Mouse (Mus musculus) heart, postnatal 25 days (tissue): ENCODE data around the gene Rps17. TPM values are rescaled to one million over a fixed set of nuclear protein-coding genes. Genes with fewer than 3 reads are reported as not detected.

ENCODE experiments used
- DNase-seq: peaks from one replicate; pipeline ENCODE4 v3.0.0; 2022; ENCODE audit warnings: low spot score
- intact Hi-C: fragments of 180-260 bp; cut with DNase I; formaldehyde crosslinking; loops from one replicate; pipeline ENCODE4 v1.15.1; 2025
- total RNA-seq, 2 experiments: library from RNA; stranded (reverse); gene quantifications; 2 replicates each; pipeline ENCODE4 v1.2.3; 2021

Gene Rps17
- total RNA-seq, result 100 to 1,000 TPM; 798 to 858 TPM

GRCm38 (mm10) chr7:81344544-81345446 lies at the start of gene Rps17:
Gene Rps17, minus strand, starts transcription at chr7:81345254.
- intact Hi-C loops, result loop anchor here (5.0 to 10.0 kb wide), 5 partner anchors 178 to 480 kb away; partner anchors contain the start of genes Fsd2, Zfp592 and Zscan2
- DNase-seq, result peak; percentile 92

GRCm38 (mm10) chr7:81379363-81379762 lies 34.3 kb upstream of the Rps17 start:
- DNase-seq, result no peak
- intact Hi-C loops, result no loop called here

- intact Hi-C loops, result no loop called here
- DNase-seq, result no peak
Observed at GRCm38 (mm10) chr7:81372337-81372920, 27.4 kb upstream of the Rps17 start.

- intact Hi-C loops, result no loop called here
- no peak for DNase-seq
Observed at GRCm38 (mm10) chr7:81371811-81372210, 26.8 kb upstream of the Rps17 start.

- intact Hi-C loops, result no loop called here
- DNase-seq, result no peak
Observed at GRCm38 (mm10) chr7:81369724-81370123, 24.7 kb upstream of the Rps17 start.

- no peak for DNase-seq
- intact Hi-C loops, result no loop called here
Observed at GRCm38 (mm10) chr7:81367946-81368345, 22.9 kb upstream of the Rps17 start.

- intact Hi-C loops, result no loop called here
- DNase-seq, result no peak
Observed at GRCm38 (mm10) chr7:81356975-81357374, 11.9 kb upstream of the Rps17 start.

- intact Hi-C loops, result no loop called here
- no peak for DNase-seq
Observed at GRCm38 (mm10) chr7:81356360-81356759, 11.3 kb upstream of the Rps17 start.

- intact Hi-C loops, result no loop called here
- no peak for DNase-seq
Observed at GRCm38 (mm10) chr7:81355746-81356145, 10.7 kb upstream of the Rps17 start.

- no peak for DNase-seq
- intact Hi-C loops, result no loop called here
Observed at GRCm38 (mm10) chr7:81351826-81352225, 6.8 kb upstream of the Rps17 start.

- intact Hi-C loops, result loop anchor here (5.0 to 10.0 kb wide), 5 partner anchors 174 to 483 kb away; partner anchors contain the start of genes Fsd2, Zfp592 and Zscan2
- DNase-seq, result no peak
Observed at GRCm38 (mm10) chr7:81348206-81348605, 3.2 kb upstream of the Rps17 start.

- DNase-seq, result no peak
- intact Hi-C loops, result loop anchor here (5.0 to 10.0 kb wide), 5 partner anchors 177 to 481 kb away; partner anchors contain the start of genes Fsd2, Zfp592 and Zscan2
Observed at GRCm38 (mm10) chr7:81345447-81346170, 555 bp upstream of the Rps17 start.

GRCm38 (mm10) chr7:81343831-81344230 lies 1.2 kb downstream of the Rps17 start:
- intact Hi-C loops, result loop anchor here (10.0 kb wide), 4 partner anchors 221 to 479 kb away; partner anchors contain the start of genes Fsd2, Zfp592 and Zscan2
- no peak for DNase-seq

GRCm38 (mm10) chr7:81343316-81343715 lies 1.7 kb downstream of the Rps17 start:
- intact Hi-C loops, result loop anchor here (10.0 kb wide), 4 partner anchors 221 to 479 kb away; partner anchors contain the start of genes Fsd2, Zfp592 and Zscan2
- DNase-seq, result no peak

- intact Hi-C loops, result loop anchor here (10.0 kb wide), 4 partner anchors 222 to 478 kb away; partner anchors contain the start of genes Fsd2, Zfp592 and Zscan2
- DNase-seq, result no peak
Observed at GRCm38 (mm10) chr7:81342356-81343094, 2.5 kb downstream of the Rps17 start.

- DNase-seq, result no peak
- intact Hi-C loops, result loop anchor here (10.0 kb wide), 4 partner anchors 223 to 477 kb away; partner anchors contain the start of genes Fsd2, Zfp592 and Zscan2
Observed at GRCm38 (mm10) chr7:81341563-81341962, 3.5 kb downstream of the Rps17 start.

GRCm38 (mm10) chr7:81339783-81340182 lies 5.3 kb downstream of the Rps17 start:
- no peak for DNase-seq
- intact Hi-C loops, result loop anchor here (2.0 to 10.0 kb wide), 5 partner anchors 131 to 475 kb away; partner anchors contain the start of genes Fsd2, Zfp592 and Zscan2

- DNase-seq, result no peak
- intact Hi-C loops, result loop anchor here (2.0 kb wide), 1 partner anchor 130 kb away; no protein-coding TSS in a partner anchor
Observed at GRCm38 (mm10) chr7:81338522-81338873, 6.6 kb downstream of the Rps17 start.
